Mouse (Mus musculus) testis, adult 2 months (tissue): Measurements from ENCODE around the gene Rpl41.

Source experiments
- CTCF ChIP-seq: fragments of 200-500 bp; IDR thresholded peaks from 2 replicates; pipeline ENCODE4 v1.5.1; 2012; ENCODE audit warnings: low read depth, mild to moderate bottlenecking, inconsistent platforms, low read length, moderate library complexity; ENCODE audit not compliant: control insufficient read depth, insufficient read depth, insufficient replicate concordance
- POLR2A ChIP-seq: fragments of 200-500 bp; IDR thresholded peaks from 2 replicates; pipeline ENCODE4 v1.6.1; 2012; ENCODE audit warnings: low read depth, mild to moderate bottlenecking, inconsistent platforms, low read length, moderate library complexity; ENCODE audit not compliant: control insufficient read depth

- no peak for TF ChIP-seq CTCF
- no peak for TF ChIP-seq POLR2A
These were observed 43.1 kb downstream of the Rpl41 start for GRCm38 (mm10) chr10:128505974-128506373.
